Mouse (Mus musculus) layer of hippocampus, postnatal 25 days (tissue): ENCODE data around the gene Ptk6. TPM values are rescaled to one million over a fixed set of nuclear protein-coding genes. Genes with fewer than 3 reads are reported as not detected.

Source experiments
- DNase-seq, 2 experiments: peaks; one replicate each; pipeline ENCODE4 v3.0.0; 2022; ENCODE audit warnings: mixed read lengths in 2 of 2, low spot score in 1 of 2; ENCODE audit errors: extremely low spot score in 1 of 2
- total RNA-seq, 2 experiments: library from RNA; stranded (reverse); gene quantifications; 2 replicates each; pipeline ENCODE4 v1.2.3; 2021

The Ptk6 gene
- total RNA-seq, 2 experiments from 2014 or later, result not detected

GRCm38 (mm10) chr2:181174646-181175045, 27.9 kb downstream of the Ptk6 start:
- no peak for DNase-seq

GRCm38 (mm10) chr2:181166469-181166868, 36.1 kb downstream of the Ptk6 start:
- DNase-seq, result no peak

- DNase-seq, result no peak
Measured at GRCm38 (mm10) chr2:181160821-181161220, 41.8 kb downstream of the Ptk6 start.

GRCm38 (mm10) chr2:181159771-181160170, 42.8 kb downstream of the Ptk6 start:
- DNase-seq, result peak in 1 of 2 experiments; percentile 50

- DNase-seq, result peak in 1 of 2 experiments; percentile 32
Measured at GRCm38 (mm10) chr2:181159091-181159514, 43.5 kb downstream of the Ptk6 start.

GRCm38 (mm10) chr2:181158471-181158870, 44.1 kb downstream of the Ptk6 start:
- DNase-seq, result no peak

GRCm38 (mm10) chr2:181157716-181158302, 44.8 kb downstream of the Ptk6 start:
- DNase-seq, result no peak

GRCm38 (mm10) chr2:181157180-181157579, 45.4 kb downstream of the Ptk6 start:
- no peak for DNase-seq

- DNase-seq, result peak; percentile 68 to 84
Measured at GRCm38 (mm10) chr2:181156248-181157121, 46.1 kb downstream of the Ptk6 start, which contains the start of gene Eef1a2. Eef1a2 (minus strand) TSS chr2:181157014.

GRCm38 (mm10) chr2:181155801-181156200, 46.8 kb downstream of the Ptk6 start:
- DNase-seq, result no peak

- no peak for DNase-seq
Measured at GRCm38 (mm10) chr2:181154831-181155415, 47.7 kb downstream of the Ptk6 start.

GRCm38 (mm10) chr2:181154361-181154760, 48.2 kb downstream of the Ptk6 start:
- no peak for DNase-seq

GRCm38 (mm10) chr2:181153837-181154236, 48.8 kb downstream of the Ptk6 start:
- DNase-seq, result no peak

GRCm38 (mm10) chr2:181153131-181153530, 49.5 kb downstream of the Ptk6 start:
- no peak for DNase-seq

- peak in 1 of 2 experiments; percentile 12 for DNase-seq
Measured at GRCm38 (mm10) chr2:181152701-181153100, 49.9 kb downstream of the Ptk6 start.

- peak in 1 of 2 experiments; percentile 26 for DNase-seq
Measured at GRCm38 (mm10) chr2:181150281-181150680, 52.3 kb downstream of the Ptk6 start.

- DNase-seq, result peak in 1 of 2 experiments; percentile 8
Measured at GRCm38 (mm10) chr2:181148318-181148955, 54.2 kb downstream of the Ptk6 start.

- peak in 1 of 2 experiments; percentile 13 for DNase-seq
Measured at GRCm38 (mm10) chr2:181147546-181148317, 54.9 kb downstream of the Ptk6 start.

- no peak for DNase-seq
Measured at GRCm38 (mm10) chr2:181146976-181147545, 55.5 kb downstream of the Ptk6 start.

- no peak for DNase-seq
Measured at GRCm38 (mm10) chr2:181144675-181145074, 57.9 kb downstream of the Ptk6 start.
